Comparison of ENCODE assay signal across 8 mouse cellular contexts in genomic region chr16:33714271-33714670, GRCm38 (mm10). TPM values are rescaled to one million over a fixed set of nuclear protein-coding genes. Genes with fewer than 3 reads are reported as not detected.
A peak's percentile ranks its signal among the peaks of the same experiment; 100 is the strongest.
DNase-seq lines count a peak whose midpoint lies in the region; ATAC-seq lines count a peak whose summit lies in the region.

No protein-coding gene starts in this region.

- H3K4me1 ChIP-seq in heart, embryonic 12.5 days (replicated peaks), result peaks cover 50% of the 10 kb centered on the region
- no peaks in the 10 kb centered on the region for H3K4me1 ChIP-seq in kidney, embryonic 14.5 days (ENCODE audit: control insufficient read depth, insufficient read depth, low read length)

- peak overlapping the region; percentile 8; the same call in 1 of the 2 replicates for H3K4me3 ChIP-seq in heart, embryonic 12.5 days
- peak overlapping the region; percentile 9; the same call in 1 of the 2 replicates for H3K4me3 ChIP-seq in kidney, embryonic 14.5 days (ENCODE audit: low read length)

- H3K9me3 ChIP-seq in heart, embryonic 12.5 days (replicated peaks), result no peaks in the 10 kb centered on the region
- H3K9me3 ChIP-seq in kidney, embryonic 14.5 days (ENCODE audit: control insufficient read depth, low read length), result no peaks in the 10 kb centered on the region

- H3K36me3 ChIP-seq in heart, embryonic 12.5 days, result peaks cover 62% of the 10 kb centered on the region
- H3K36me3 ChIP-seq in kidney, embryonic 14.5 days (ENCODE audit: control insufficient read depth, insufficient read depth, low read length), result no peaks in the 10 kb centered on the region; the same call in 1 of the 2 replicates

- H3K27me3 ChIP-seq in heart, embryonic 12.5 days (replicated peaks), result no peaks in the 10 kb centered on the region
- H3K27me3 ChIP-seq in kidney, embryonic 14.5 days (ENCODE audit: control insufficient read depth, insufficient read depth, low read length), result no peaks in the 10 kb centered on the region

- peak; percentile 35 for DNase-seq in gastrocnemius, postnatal 14 days
- DNase-seq in gastrocnemius, adult 8-10 months (ENCODE audit: low spot score in 2 of 2), result no peak
- peak; percentile 84 for DNase-seq in embryo, embryonic 10 days (ENCODE audit: low spot score)
- peak; percentile 83 for DNase-seq in lung, postnatal 25 days (ENCODE audit: low spot score)
- peak; percentile 25 for DNase-seq in right cerebral cortex, postnatal 4 days
- DNase-seq in cerebellum, postnatal 14 days, result no peak

- no peak overlapping the region for H3K9ac ChIP-seq in heart, embryonic 12.5 days
- H3K9ac ChIP-seq in kidney, embryonic 14.5 days (ENCODE audit: low read depth, low read length), result no peak overlapping the region

- 10% methylated on average over 13 of the region's 13 CpGs for WGBS in heart, embryonic 12.5 days
- 13% methylated on average over 13 of the region's 13 CpGs for WGBS in kidney, embryonic 14.5 days

- H3K27ac ChIP-seq in heart, embryonic 12.5 days (ENCODE audit: poor library complexity, severe bottlenecking), result peak overlapping the region; percentile 34; the same call in 1 of the 2 replicates
- H3K27ac ChIP-seq in kidney, embryonic 14.5 days (ENCODE audit: low read depth, low read length), result no peak overlapping the region

- peak; percentile 72 for ATAC-seq in heart, embryonic 12.5 days (ENCODE audit: insufficient number of reproducible peaks, low FRiP score)
- peak; percentile 87 for ATAC-seq in kidney, embryonic 14.5 days (ENCODE audit: low FRiP score, low TSS enrichment)

- intact Hi-C loops in gastrocnemius, postnatal 14 days (cut with DNase I; ENCODE audit: low total_unique reads), result no loop called here

- H3K4me2 ChIP-seq in heart, embryonic 12.5 days, result peak overlapping the region; percentile 51
- H3K4me2 ChIP-seq in kidney, embryonic 14.5 days (replicated peaks; ENCODE audit: low read depth, low read length), result peak overlapping the region; percentile 8

RNA-seq across cellular contexts. Expression of gene Heg1, which starts 30.1 kb away (rescaled TPM):
- total RNA-seq in gastrocnemius, postnatal 14 days (2021), result 10 to 100 TPM; 48.0 to 56.4 TPM
- total RNA-seq in gastrocnemius, adult 8-10 months (2022), result 10 to 100 TPM; 20.8 to 31.3 (median 24.2) TPM
- polyA plus RNA-seq in heart, embryonic 12.5 days (2016; fragmentation: Nextera tagmentation; extraction: Ambion mirVana), result 48.3 and 54.0 TPM in 2 replicates
- polyA plus RNA-seq in kidney, embryonic 14.5 days (2014; fragmentation: Nextera tagmentation; extraction: Ambion mirVana), result 14.2 and 21.5 TPM in 2 replicates

Comparison
In these comparisons a context has a peak if more than half of its experiments do, and no peak if none do; other contexts are left out.
1. DNase-seq: peak in gastrocnemius, postnatal 14 days (single experiment), embryo, embryonic 10 days (single experiment), lung, postnatal 25 days (single experiment) and right cerebral cortex, postnatal 4 days (single experiment); none in gastrocnemius, adult 8-10 months (0 of 2) and cerebellum, postnatal 14 days (0 of 2).